Mouse (Mus musculus) 3T3-L1 (cell line): ENCODE results near the gene Cdkn1c.
A peak's percentile ranks its signal among the peaks of the same experiment; 100 is the strongest.

Source experiments
- DNase-seq: peaks from one replicate; pipeline ENCODE4 v3.0.0-alpha.2; 2015; ENCODE audit warnings: low read depth, low spot score

The Cdkn1c gene

GRCm38 (mm10) chr7:143460874-143461273, at the start of gene Cdkn1c:
Cdkn1c (minus strand) TSS chr7:143461050.
- DNase-seq: no peak

- DNase-seq: no peak
These were observed 48.7 kb upstream of the Cdkn1c start for GRCm38 (mm10) chr7:143509566-143509965.

- peak; percentile 62 for DNase-seq
These were observed 45.8 kb upstream of the Cdkn1c start for GRCm38 (mm10) chr7:143506675-143507074.

GRCm38 (mm10) chr7:143506271-143506670, 45.4 kb upstream of the Cdkn1c start:
- DNase-seq: no peak

GRCm38 (mm10) chr7:143505823-143506222, 45.0 kb upstream of the Cdkn1c start:
- peak; percentile 61 for DNase-seq

- DNase-seq: no peak
These were observed 44.6 kb upstream of the Cdkn1c start for GRCm38 (mm10) chr7:143505411-143505810.

GRCm38 (mm10) chr7:143503926-143504325, 43.1 kb upstream of the Cdkn1c start:
- no peak for DNase-seq

- no peak for DNase-seq
These were observed 41.8 kb upstream of the Cdkn1c start, which contains the start of gene Phlda2 for GRCm38 (mm10) chr7:143502418-143503200. Phlda2 (minus strand) TSS chr7:143503150.

GRCm38 (mm10) chr7:143501643-143502417, 41.0 kb upstream of the Cdkn1c start:
- no peak for DNase-seq

GRCm38 (mm10) chr7:143500912-143501311, 40.1 kb upstream of the Cdkn1c start:
- DNase-seq: peak; percentile 17

GRCm38 (mm10) chr7:143498584-143498983, 37.7 kb upstream of the Cdkn1c start:
- DNase-seq: no peak

GRCm38 (mm10) chr7:143495104-143495961, 34.5 kb upstream of the Cdkn1c start:
- DNase-seq: no peak

- no peak for DNase-seq
These were observed 32.8 kb upstream of the Cdkn1c start for GRCm38 (mm10) chr7:143493616-143494126.

GRCm38 (mm10) chr7:143489735-143490134, 28.9 kb upstream of the Cdkn1c start:
- DNase-seq: no peak

GRCm38 (mm10) chr7:143482541-143482940, 21.7 kb upstream of the Cdkn1c start:
- DNase-seq: no peak

GRCm38 (mm10) chr7:143481806-143482387, 21.0 kb upstream of the Cdkn1c start:
- no peak for DNase-seq

- no peak for DNase-seq
These were observed 19.6 kb upstream of the Cdkn1c start for GRCm38 (mm10) chr7:143480498-143480897.

- no peak for DNase-seq
These were observed 16.9 kb upstream of the Cdkn1c start for GRCm38 (mm10) chr7:143477800-143478199.

GRCm38 (mm10) chr7:143476702-143477335, 16.0 kb upstream of the Cdkn1c start:
- DNase-seq: peak; percentile 21

GRCm38 (mm10) chr7:143475876-143476275, 15.0 kb upstream of the Cdkn1c start:
- no peak for DNase-seq

- DNase-seq: no peak
These were observed 14.0 kb upstream of the Cdkn1c start for GRCm38 (mm10) chr7:143474811-143475210.
